In genomic region chr14:51916539-51916938, GRCm38 (mm10) we compare ENCODE assay signal across 42 mouse cellular contexts. TPM values are rescaled to one million over a fixed set of nuclear protein-coding genes. Genes with fewer than 3 reads are reported as not detected.
"Had no signal": no experiment of that assay in that cellular context is flagged by ENCODE, and none has a peak within 500 bp of the region (broad histone marks: within the 10 kb centered on the region; RNA-seq: fewer than 3 reads in every experiment).

No protein-coding gene starts in this region.

- H3K4me2 ChIP-seq: heart, embryonic 12.5 days; heart, embryonic 15.5 days; hindbrain, embryonic 13.5 days; hindbrain, embryonic 15.5 days; kidney, embryonic 15.5 days; limb, embryonic 12.5 days; limb, embryonic 15.5 days; liver, embryonic 12.5 days had no signal

- H3K4me3 ChIP-seq: heart, adult 2 months; heart, embryonic 10.5 days; heart, embryonic 12.5 days; heart, embryonic 15.5 days; hindbrain, embryonic 13.5 days; hindbrain, embryonic 15.5 days; kidney, embryonic 15.5 days; limb, embryonic 12.5 days; limb, embryonic 15.5 days; liver, embryonic 12.5 days had no signal

- H3K9ac ChIP-seq: heart, embryonic 12.5 days; heart, embryonic 15.5 days; hindbrain, embryonic 13.5 days; hindbrain, embryonic 15.5 days; kidney, embryonic 15.5 days; limb, embryonic 12.5 days; limb, embryonic 15.5 days; liver, embryonic 12.5 days; liver, embryonic 14.5 days had no signal

- H3K9me3 ChIP-seq: heart, embryonic 10.5 days; heart, embryonic 12.5 days; heart, embryonic 15.5 days; hindbrain, embryonic 13.5 days; hindbrain, embryonic 15.5 days; kidney, embryonic 15.5 days; limb, embryonic 12.5 days; limb, embryonic 15.5 days; liver, embryonic 12.5 days had no signal

- H3K36me3 ChIP-seq: heart, embryonic 12.5 days; heart, embryonic 15.5 days; hindbrain, embryonic 13.5 days; hindbrain, embryonic 15.5 days; kidney, embryonic 15.5 days; limb, embryonic 12.5 days; limb, embryonic 15.5 days; liver, embryonic 12.5 days had no signal

- ATAC-seq: hindbrain, postnatal 0 days; intestine, embryonic 16.5 days; liver, embryonic 12.5 days had no signal

- DNase-seq: gastrocnemius, postnatal 10 days; gastrocnemius, postnatal 36 days; heart, adult 11 months; heart, adult 2 months; heart, postnatal 14 days; heart, postnatal 36 days; kidney, adult 11 months; kidney, adult 2 months; kidney, adult 9 months; kidney, postnatal 14 days; kidney, postnatal 36 days; layer of hippocampus, adult 9-11 months; layer of hippocampus, postnatal 36 days; left cerebral cortex, postnatal 4 days had no signal

- H3K27ac ChIP-seq: heart, embryonic 10.5 days; hindbrain, embryonic 13.5 days; hindbrain, embryonic 15.5 days; kidney, embryonic 15.5 days; kidney, postnatal 0 days; limb, embryonic 12.5 days; liver, embryonic 12.5 days; liver, embryonic 14.5 days had no signal

- H3K27me3 ChIP-seq: heart, embryonic 12.5 days; heart, embryonic 15.5 days; hindbrain, embryonic 15.5 days; limb, embryonic 15.5 days had no signal

RNA-seq across cellular contexts. Expression of gene Tppp2, which starts 1.7 kb away (rescaled TPM):
- total RNA-seq: gastrocnemius, postnatal 10 days; gastrocnemius, postnatal 36 days; heart, adult 2 months; heart, postnatal 14 days; heart, postnatal 36 days; hematopoietic stem cell, adult 5-6 weeks; hindbrain, postnatal 0 days; layer of hippocampus, adult 18-20 months; layer of hippocampus, adult 8-10 months; layer of hippocampus, postnatal 14 days; layer of hippocampus, postnatal 36 days; left cerebral cortex, adult 18-20 months; left cerebral cortex, adult 8-10 months; left cerebral cortex, postnatal 10 days; left cerebral cortex, postnatal 25 days; left cerebral cortex, postnatal 4 days; liver, adult 2 months had no signal
- polyA plus RNA-seq: heart, embryonic 10.5 days; heart, embryonic 12.5 days; heart, embryonic 15.5 days; heart, postnatal 0 days; hindbrain, embryonic 11.5 days; hindbrain, embryonic 13.5 days; hindbrain, embryonic 15.5 days; hindbrain, postnatal 0 days; intestine, embryonic 16.5 days; kidney, adult 2 months; kidney, embryonic 15.5 days; kidney, postnatal 0 days; large intestine, adult 2 months; limb, embryonic 12.5 days; limb, embryonic 15.5 days; liver, adult 2 months; liver, embryonic 12.5 days; liver, embryonic 14.5 days; liver, embryonic 16.5 days had no signal

RNA-seq across cellular contexts. Expression of gene Rnase13, which starts 6.0 kb away (rescaled TPM):
- total RNA-seq: gastrocnemius, adult 18-20 months; gastrocnemius, postnatal 10 days; gastrocnemius, postnatal 36 days; heart, adult 2 months; heart, postnatal 14 days; heart, postnatal 36 days; hematopoietic stem cell, adult 5-6 weeks; hindbrain, postnatal 0 days; layer of hippocampus, adult 18-20 months; layer of hippocampus, adult 8-10 months; layer of hippocampus, postnatal 36 days; left cerebral cortex, adult 18-20 months; left cerebral cortex, adult 8-10 months; left cerebral cortex, postnatal 10 days; left cerebral cortex, postnatal 4 days; liver, adult 2 months had no signal
- polyA plus RNA-seq: heart, adult 2 months; heart, embryonic 10.5 days; heart, embryonic 12.5 days; heart, embryonic 15.5 days; heart, postnatal 0 days; hindbrain, embryonic 11.5 days; hindbrain, embryonic 13.5 days; hindbrain, embryonic 15.5 days; hindbrain, postnatal 0 days; intestine, embryonic 14.5 days; intestine, embryonic 16.5 days; kidney, adult 2 months; kidney, embryonic 15.5 days; kidney, postnatal 0 days; large intestine, adult 2 months; limb, embryonic 12.5 days; limb, embryonic 15.5 days; liver, embryonic 12.5 days; liver, embryonic 14.5 days; liver, embryonic 16.5 days had no signal

RNA-seq across cellular contexts. Expression of gene Slc39a2, which starts 23.9 kb away (rescaled TPM):
- total RNA-seq: hematopoietic stem cell, adult 5-6 weeks had no signal
